Mouse (Mus musculus) yolk sac, embryonic 10.5 days (tissue): ENCODE data around the gene Doc2g.

Source experiments
- DNase-seq: peaks from one replicate; pipeline ENCODE4 v3.0.0-alpha.2; 2017; ENCODE audit warnings: low spot score

Gene Doc2g

GRCm38 (mm10) chr19:3991562-3991961 is 11.6 kb upstream of the Doc2g start:
- no peak for DNase-seq

DNA sequence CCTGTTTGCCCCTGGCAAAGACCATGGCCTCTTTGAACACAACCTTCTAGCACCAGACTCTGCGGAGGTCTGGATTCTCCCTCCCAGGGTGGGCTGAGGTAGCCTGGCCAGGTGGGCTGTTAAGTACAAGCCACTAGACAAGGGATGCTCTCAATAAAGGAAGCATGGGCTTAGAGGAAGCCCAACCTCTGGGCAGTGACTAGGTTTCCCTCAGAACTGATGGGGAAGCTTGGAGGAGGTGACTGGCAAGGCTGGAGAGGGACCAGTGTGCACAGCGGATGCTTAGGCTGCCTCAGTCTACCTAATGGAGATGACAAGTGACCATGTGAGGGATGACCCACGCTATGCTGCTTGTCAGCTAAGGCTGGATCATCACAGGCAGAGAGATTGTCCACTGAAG is 11.1 kb upstream of the Doc2g start:
- no peak for DNase-seq

- no peak for DNase-seq
Observed at GRCm38 (mm10) chr19:3992416-3992815, 10.7 kb upstream of the Doc2g start, which contains the start of gene Tbx10. Tbx10 (plus strand) TSS chr19:3992752.

DNA sequence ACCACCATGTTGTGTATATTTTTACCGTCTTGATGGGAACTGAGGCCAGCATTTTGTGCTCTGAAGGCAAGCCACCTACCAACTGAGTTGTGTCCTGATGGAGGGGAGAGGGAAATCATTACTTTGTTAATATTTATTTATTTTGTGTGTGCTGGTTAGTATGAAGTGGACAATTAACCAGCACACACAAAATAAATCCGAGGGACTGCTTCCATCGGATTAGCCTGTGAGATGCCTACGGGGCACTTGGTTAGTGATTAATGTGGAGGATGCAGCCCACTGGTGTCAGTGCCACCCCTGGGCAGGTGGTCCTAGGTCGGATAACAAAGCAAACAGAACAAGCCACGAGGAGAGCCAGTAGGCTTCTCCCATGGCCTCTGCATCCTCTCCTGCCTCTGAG is 8.2 kb upstream of the Doc2g start:
- no peak for DNase-seq

- DNase-seq: no peak
Observed at GRCm38 (mm10) chr19:3995505-3995904, 7.6 kb upstream of the Doc2g start.

DNA sequence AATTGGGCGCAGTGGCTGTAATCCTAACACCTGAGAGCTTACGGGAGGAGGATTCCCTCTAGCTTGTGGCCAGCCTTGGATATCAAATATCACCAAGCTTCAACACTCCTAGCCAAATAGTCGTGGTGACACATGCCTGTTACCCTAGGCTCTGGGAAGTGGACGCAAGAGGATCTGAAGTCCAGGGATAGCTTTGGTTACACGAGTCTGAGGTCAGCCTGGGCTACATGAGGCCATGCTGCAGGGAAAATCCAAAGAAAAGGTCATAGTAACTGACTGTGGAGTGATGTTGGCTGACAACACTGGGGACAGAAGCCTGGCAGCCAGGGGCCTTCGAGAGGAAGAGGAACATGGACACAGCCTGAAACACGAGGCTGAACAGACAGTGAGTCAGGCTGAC is 7.0 kb upstream of the Doc2g start:
- no peak for DNase-seq

DNA sequence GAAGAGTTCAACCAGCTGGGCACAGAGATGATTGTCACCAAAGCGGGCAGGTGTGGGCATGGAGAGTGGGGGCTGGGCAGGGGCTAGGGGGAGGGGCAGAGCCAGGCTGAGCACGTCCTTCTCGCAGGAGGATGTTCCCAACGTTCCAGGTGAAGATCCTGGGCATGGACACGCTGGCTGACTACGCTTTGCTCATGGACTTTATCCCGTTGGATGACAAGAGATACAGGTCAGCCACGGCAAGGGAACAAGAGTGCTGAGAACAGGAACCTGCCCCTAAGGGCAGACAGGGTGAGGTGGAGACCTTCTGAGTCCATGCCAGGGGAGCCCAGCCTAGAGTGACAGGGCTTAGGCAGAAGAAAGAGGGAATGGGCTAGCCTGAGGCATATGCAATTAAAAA is 6.4 kb upstream of the Doc2g start:
- DNase-seq: no peak

GRCm38 (mm10) chr19:3997231-3997630 is 5.9 kb upstream of the Doc2g start:
- DNase-seq: no peak

DNA sequence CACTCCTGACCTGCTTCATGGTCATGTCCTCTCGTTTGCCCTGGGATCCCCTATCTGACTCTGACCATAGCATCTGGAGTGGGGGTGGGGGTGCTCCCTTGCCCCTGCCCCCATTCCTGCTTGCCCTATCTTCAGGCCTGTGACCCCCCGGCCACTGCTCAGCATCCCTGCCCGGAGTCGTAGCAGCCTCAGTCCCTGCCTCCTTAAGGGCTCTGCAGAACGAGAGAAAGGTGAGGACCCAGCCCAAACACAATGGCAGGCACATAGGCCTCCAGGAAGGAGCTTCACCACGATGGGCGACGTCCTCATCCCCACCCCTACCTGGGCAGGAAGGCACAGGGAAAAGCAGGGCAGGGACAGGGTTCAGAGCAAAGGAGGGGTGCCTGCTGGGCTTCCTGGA is 4.8 kb upstream of the Doc2g start:
- DNase-seq: no peak

- DNase-seq: no peak
Observed at GRCm38 (mm10) chr19:3999121-3999730, 3.9 kb upstream of the Doc2g start.

- DNase-seq: peak; percentile 99
Observed at GRCm38 (mm10) chr19:4000119-4000900, 2.8 kb upstream of the Doc2g start, which contains the start of the genes Nudt8 and Gm49405. Nudt8 (plus strand) TSS chr19:4000580. Gm49405 (plus strand) TSS chr19:4000626.

- DNase-seq: no peak
Observed at GRCm38 (mm10) chr19:4000949-4001525, 2.1 kb upstream of the Doc2g start.

DNA sequence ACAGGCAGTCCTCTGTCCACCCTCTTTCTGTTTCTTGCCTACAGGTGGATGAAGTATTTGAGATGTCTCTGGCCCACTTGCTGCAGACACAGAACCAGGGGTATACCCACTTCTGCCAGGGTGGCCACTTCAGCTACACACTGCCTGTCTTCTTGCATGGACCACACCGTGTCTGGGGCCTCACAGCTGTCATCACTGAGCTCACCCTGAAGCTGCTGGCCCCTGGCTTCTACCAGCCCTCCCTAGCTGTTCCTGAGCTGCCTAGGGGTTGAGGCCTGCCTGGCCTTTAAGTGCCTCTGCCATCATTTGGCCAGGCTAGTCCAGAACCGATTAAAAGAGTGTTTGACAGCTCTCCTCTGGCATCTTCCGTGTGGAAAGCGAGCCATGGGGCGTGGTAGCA is 1.4 kb upstream of the Doc2g start:
- DNase-seq: no peak

GRCm38 (mm10) chr19:4003641-4004040 is 528 bp downstream of the Doc2g start:
- no peak for DNase-seq

DNA sequence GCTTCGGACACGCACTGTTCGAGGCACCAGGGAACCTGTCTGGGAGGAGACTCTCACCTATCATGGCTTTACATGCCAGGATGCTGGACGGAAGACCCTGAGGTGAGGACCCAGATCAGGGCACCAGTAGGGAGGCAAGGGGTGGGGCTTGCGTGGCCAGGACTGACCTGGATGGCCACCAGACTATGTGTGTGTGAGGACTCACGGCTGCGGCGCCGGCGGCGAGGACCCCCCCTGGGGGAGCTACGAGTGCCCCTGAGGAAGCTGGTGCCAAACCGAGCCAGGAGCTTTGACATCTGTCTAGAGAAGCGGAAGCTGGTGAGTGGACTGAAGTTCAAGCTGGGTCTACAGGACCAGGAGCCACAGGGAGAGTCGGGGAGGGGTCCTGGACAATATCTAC is 1.2 kb downstream of the Doc2g start:
- DNase-seq: no peak

DNA sequence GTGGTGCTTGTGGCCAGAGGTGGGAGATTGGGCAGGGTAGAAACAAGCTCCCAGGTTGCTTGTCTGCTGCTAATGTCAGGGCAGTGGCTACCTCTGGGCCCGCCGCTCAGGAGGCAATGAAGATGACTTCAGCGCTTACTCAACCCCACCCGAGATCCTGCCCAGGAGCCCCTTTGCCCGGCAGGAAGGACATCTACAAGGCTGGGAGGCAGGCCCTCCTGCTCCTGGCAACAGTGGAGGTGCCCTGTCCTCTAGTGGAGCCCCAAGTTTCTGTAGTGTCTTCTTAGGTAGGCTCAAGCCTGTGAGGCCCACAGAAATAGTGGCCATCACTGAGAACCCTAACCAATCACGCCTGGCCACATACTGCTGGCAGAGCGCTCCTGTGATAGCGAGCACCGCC is 2.0 kb downstream of the Doc2g start:
- no peak for DNase-seq

GRCm38 (mm10) chr19:4005971-4006370 is 2.9 kb downstream of the Doc2g start:
- DNase-seq: no peak

DNA sequence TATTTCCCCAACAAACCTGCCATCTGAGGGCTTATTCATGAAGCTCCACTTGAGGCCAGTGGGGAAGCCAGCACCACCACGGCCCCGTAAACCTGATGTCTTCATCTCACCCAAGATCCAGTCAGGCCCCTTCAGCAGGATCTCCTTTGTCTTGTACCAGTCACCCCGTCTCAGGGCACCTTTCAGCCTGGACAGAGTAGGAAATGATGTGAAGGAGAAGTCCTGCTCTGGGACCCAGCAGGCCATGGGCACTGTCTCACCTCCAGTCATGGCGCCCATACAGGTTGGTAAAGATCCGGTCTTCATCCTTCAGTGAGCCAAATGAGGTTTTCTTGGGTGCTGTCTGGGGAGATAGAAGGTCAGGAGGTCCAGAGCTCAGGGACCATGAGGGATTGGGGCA is 8.0 kb downstream of the Doc2g start:
- DNase-seq: no peak

GRCm38 (mm10) chr19:4012432-4013022 is 9.4 kb downstream of the Doc2g start, which contains the start of gene Ndufv1:
Ndufv1 (minus strand) TSS chr19:4012806.
- DNase-seq: peak; percentile 98

- no peak for DNase-seq
Observed at GRCm38 (mm10) chr19:4013066-4013465, 10.0 kb downstream of the Doc2g start.

DNA sequence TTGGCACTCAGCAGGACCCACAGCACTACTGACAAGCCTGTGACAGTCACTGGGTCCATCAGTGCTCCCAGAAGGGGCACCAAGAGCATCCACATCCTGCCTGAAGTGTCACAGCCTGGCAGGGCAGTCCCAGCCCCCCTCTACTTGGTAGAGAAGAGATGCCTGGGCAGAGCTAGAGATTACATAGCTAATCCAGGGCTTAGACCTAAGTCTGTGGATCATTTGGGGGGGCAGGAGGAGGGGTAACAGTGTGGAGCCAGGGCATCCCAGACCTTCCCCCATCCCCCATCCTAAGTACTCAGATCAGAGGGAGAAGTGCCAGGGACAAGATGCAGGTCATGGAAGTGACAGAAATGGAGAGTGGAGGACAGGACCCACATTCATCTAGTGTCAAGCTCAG is 11.7 kb downstream of the Doc2g start:
- DNase-seq: no peak

DNA sequence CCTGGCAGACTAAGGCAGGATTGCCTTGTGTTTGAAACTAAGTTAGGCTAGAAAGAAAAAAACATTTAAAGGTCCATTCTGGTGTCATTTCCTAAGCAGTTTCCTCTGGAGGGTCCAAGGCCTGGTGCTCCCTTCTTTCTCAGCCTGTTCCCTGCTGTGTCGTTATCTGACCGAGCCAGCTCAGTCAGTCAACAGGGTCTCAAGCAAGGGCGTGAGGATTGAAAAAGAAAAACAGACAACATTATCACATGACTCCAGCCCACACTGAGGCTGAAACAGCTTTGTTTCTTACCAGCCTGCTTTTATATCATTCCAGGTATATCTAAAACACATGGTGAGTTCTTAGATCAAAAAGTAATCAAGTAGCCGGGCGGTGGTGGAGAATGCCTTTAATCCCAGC is 12.5 kb downstream of the Doc2g start:
- DNase-seq: no peak
